Mouse (Mus musculus) stomach, postnatal 0 days (tissue): Measurements from ENCODE around the gene Srrm3.

Experiments
- CTCF ChIP-seq: IDR thresholded peaks from 2 replicates; pipeline ENCODE4 v1.5.1; 2016; ENCODE audit warnings: antibody characterized with exemption, low read depth, mild to moderate bottlenecking, moderate library complexity
- EP300 ChIP-seq: optimal IDR thresholded peaks from 2 replicates; pipeline ENCODE3; 2016; ENCODE audit warnings: antibody characterized with exemption

GRCm38 (mm10) chr5:135776546-135776945 is 30.1 kb upstream of the Srrm3 start:
- no peak for TF ChIP-seq CTCF
- TF ChIP-seq EP300, result no peak
